In genomic region chr3:92920364-92920763, GRCm38 (mm10) we compare ENCODE assay signal across 10 mouse cellular contexts. TPM values are rescaled to one million over a fixed set of nuclear protein-coding genes. Genes with fewer than 3 reads are reported as not detected.
DNase-seq lines count a peak whose midpoint lies in the region; ATAC-seq lines count a peak whose summit lies in the region.
"Had no signal": no experiment of that assay in that cellular context is flagged by ENCODE, and none has a peak within 500 bp of the region (broad histone marks: within the 10 kb centered on the region; RNA-seq: fewer than 3 reads in every experiment).

No protein-coding gene starts in this region.

- no peaks in the 10 kb centered on the region for H3K27me3 ChIP-seq in midbrain, embryonic 11.5 days (ENCODE audit: control insufficient read depth, insufficient read depth, low read length)
- H3K27me3 ChIP-seq in midbrain, embryonic 15.5 days (replicated peaks): no peaks in the 10 kb centered on the region
- H3K27me3 ChIP-seq: liver, embryonic 13.5 days had no signal

- H3K4me3 ChIP-seq in midbrain, embryonic 11.5 days (ENCODE audit: low read depth, low read length): no peak overlapping the region
- H3K4me3 ChIP-seq in midbrain, embryonic 15.5 days: no peak overlapping the region
- H3K4me3 ChIP-seq: liver, embryonic 13.5 days had no signal

- DNase-seq in gastrocnemius, adult 18-20 months (ENCODE audit: low spot score): peak; percentile 1
- no peak for DNase-seq in gastrocnemius, postnatal 14 days
- DNase-seq in midbrain, embryonic 11.5 days (ENCODE audit: low spot score, missing footprints): no peak
- peak; percentile 61 for DNase-seq in brain, adult 2 months (ENCODE audit: low read depth, low spot score)
- peak; percentile 41 for DNase-seq in mesoderm, embryonic 11.5 days (ENCODE audit: low read depth, low spot score)
- DNase-seq in thymus, postnatal 14 days: no peak
- DNase-seq: liver, embryonic 13.5 days had no signal

- ATAC-seq in midbrain, embryonic 11.5 days (ENCODE audit: low FRiP score): peak; percentile 67
- ATAC-seq in midbrain, embryonic 15.5 days (replicated peaks): no peak
- ATAC-seq in cerebellum, adult (ENCODE audit: insufficient number of reproducible peaks, low FRiP score, low TSS enrichment): no peak

- H3K27ac ChIP-seq in midbrain, embryonic 11.5 days (ENCODE audit: low read depth, low read length): no peak overlapping the region
- H3K27ac ChIP-seq in midbrain, embryonic 15.5 days: no peak overlapping the region
- H3K27ac ChIP-seq: liver, embryonic 13.5 days had no signal

- intact Hi-C loops in gastrocnemius, postnatal 14 days (cut with DNase I; ENCODE audit: low total_unique reads): no loop called here

- 64% methylated on average over 4 of the region's 4 CpGs for WGBS in midbrain, embryonic 11.5 days
- 59% methylated on average over 4 of the region's 4 CpGs for WGBS in midbrain, embryonic 15.5 days

- no peak overlapping the region for H3K9ac ChIP-seq in midbrain, embryonic 11.5 days (ENCODE audit: low read length)
- H3K9ac ChIP-seq in midbrain, embryonic 15.5 days: no peak overlapping the region
- H3K9ac ChIP-seq: liver, embryonic 13.5 days had no signal

- no peaks in the 10 kb centered on the region for H3K4me1 ChIP-seq in midbrain, embryonic 11.5 days (ENCODE audit: control insufficient read depth, insufficient read depth, low read length)
- H3K4me1 ChIP-seq in midbrain, embryonic 15.5 days: no peaks in the 10 kb centered on the region
- H3K4me1 ChIP-seq: liver, embryonic 13.5 days had no signal

- H3K36me3 ChIP-seq in midbrain, embryonic 11.5 days (ENCODE audit: control insufficient read depth, insufficient read depth, low read length): no peaks in the 10 kb centered on the region
- H3K36me3 ChIP-seq in midbrain, embryonic 15.5 days (replicated peaks): no peaks in the 10 kb centered on the region
- H3K36me3 ChIP-seq: liver, embryonic 13.5 days had no signal

- H3K4me2 ChIP-seq in midbrain, embryonic 11.5 days: no peak overlapping the region
- no peak overlapping the region for H3K4me2 ChIP-seq in midbrain, embryonic 15.5 days
- H3K4me2 ChIP-seq: liver, embryonic 13.5 days had no signal

- H3K9me3 ChIP-seq in midbrain, embryonic 11.5 days (ENCODE audit: control insufficient read depth, low read length): no peaks in the 10 kb centered on the region
- no peaks in the 10 kb centered on the region for H3K9me3 ChIP-seq in midbrain, embryonic 15.5 days
- H3K9me3 ChIP-seq: liver, embryonic 13.5 days had no signal

RNA-seq across cellular contexts. Expression of gene Lce3a, which starts 5.7 kb away (rescaled TPM):
- not detected for total RNA-seq in gastrocnemius, adult 18-20 months (2021)
- not detected for total RNA-seq in gastrocnemius, postnatal 14 days (2021)
- polyA plus RNA-seq in midbrain, embryonic 11.5 days (2014; fragmentation: Nextera tagmentation; extraction: Ambion mirVana): not detected in 2 replicates
- polyA plus RNA-seq in midbrain, embryonic 15.5 days (2015; fragmentation: Nextera tagmentation; extraction: Ambion mirVana): not detected in 2 replicates
- polyA plus RNA-seq: liver, embryonic 13.5 days; spleen, adult 2 months had no signal

RNA-seq across cellular contexts. Expression of gene Lce3b, which starts 12.4 kb away (rescaled TPM):
- total RNA-seq in gastrocnemius, adult 18-20 months (2021): not detected
- not detected for total RNA-seq in gastrocnemius, postnatal 14 days (2021)
- not detected in 2 replicates for polyA plus RNA-seq in midbrain, embryonic 11.5 days (2014; fragmentation: Nextera tagmentation; extraction: Ambion mirVana)
- polyA plus RNA-seq in midbrain, embryonic 15.5 days (2015; fragmentation: Nextera tagmentation; extraction: Ambion mirVana): not detected in 2 replicates
- polyA plus RNA-seq: liver, embryonic 13.5 days; spleen, adult 2 months had no signal

RNA-seq across cellular contexts. Expression of gene Lce3c, which starts 23.9 kb away (rescaled TPM):
- not detected for total RNA-seq in gastrocnemius, adult 18-20 months (2021)
- not detected for total RNA-seq in gastrocnemius, postnatal 14 days (2021)
- not detected in 2 replicates for polyA plus RNA-seq in midbrain, embryonic 11.5 days (2014; fragmentation: Nextera tagmentation; extraction: Ambion mirVana)
- not detected in 2 replicates for polyA plus RNA-seq in midbrain, embryonic 15.5 days (2015; fragmentation: Nextera tagmentation; extraction: Ambion mirVana)
- polyA plus RNA-seq: liver, embryonic 13.5 days; spleen, adult 2 months had no signal

RNA-seq across cellular contexts. Expression of gene Lce3d, which starts 36.8 kb away (rescaled TPM):
- total RNA-seq in gastrocnemius, adult 18-20 months (2021): not detected
- not detected for total RNA-seq in gastrocnemius, postnatal 14 days (2021)
- polyA plus RNA-seq in midbrain, embryonic 11.5 days (2014; fragmentation: Nextera tagmentation; extraction: Ambion mirVana): not detected in 2 replicates
- not detected in 2 replicates for polyA plus RNA-seq in midbrain, embryonic 15.5 days (2015; fragmentation: Nextera tagmentation; extraction: Ambion mirVana)
- polyA plus RNA-seq: liver, embryonic 13.5 days; spleen, adult 2 months had no signal

RNA-seq across cellular contexts. Expression of gene Lce3e, which starts 46.5 kb away (rescaled TPM):
- not detected for total RNA-seq in gastrocnemius, adult 18-20 months (2021)
- total RNA-seq in gastrocnemius, postnatal 14 days (2021): not detected
- not detected in 2 replicates for polyA plus RNA-seq in midbrain, embryonic 11.5 days (2014; fragmentation: Nextera tagmentation; extraction: Ambion mirVana)
- not detected in 2 replicates for polyA plus RNA-seq in midbrain, embryonic 15.5 days (2015; fragmentation: Nextera tagmentation; extraction: Ambion mirVana)
- polyA plus RNA-seq: liver, embryonic 13.5 days; spleen, adult 2 months had no signal

Comparison
In these comparisons a context has a peak if more than half of its experiments do, and no peak if none do; other contexts are left out.
1. DNase-seq: peak in gastrocnemius, adult 18-20 months (single experiment), brain, adult 2 months (single experiment) and mesoderm, embryonic 11.5 days (single experiment); none in gastrocnemius, postnatal 14 days (single experiment), midbrain, embryonic 11.5 days (single experiment) and thymus, postnatal 14 days (single experiment).